Mouse (Mus musculus) layer of hippocampus, adult 6 months (tissue): ENCODE data around the gene Cyp4a31. TPM values are rescaled to one million over a fixed set of nuclear protein-coding genes. Genes with fewer than 3 reads are reported as not detected.

Source experiments
- long read RNA-seq, 2 experiments: library from polyadenylated mRNA; unstranded; transcript quantifications; one replicate each; pipeline ENCODE4 v2.0.0; 2019 to 2020
- polyA plus RNA-seq: library from polyadenylated mRNA; unstranded; fragments of <200 nt; fragmentation: Nextera tagmentation; gene quantifications from 2 replicates; pipeline ENCODE4 v1.2.3, GENCODE M21; 2021

Gene Cyp4a31
- not detected in 2 replicates for polyA plus RNA-seq
- long read RNA-seq, experiment 1, result 0 reads
- long read RNA-seq, experiment 2, result 0 reads

GRCm38 (mm10) chr4:115563401-115563800 is at the start of gene Cyp4a31:
Gene Cyp4a31 (plus strand): TSS chr4:115563649.

GRCm38 (mm10) chr4:115518000-115518399 is 45.4 kb upstream of the Cyp4a31 start, which contains the start of gene Cyp4a10:
Gene Cyp4a10 (plus strand): TSS chr4:115518264.

GRCm38 (mm10) chr4:115600611-115601010 is 37.2 kb downstream of the Cyp4a31 start, which contains the start of gene Cyp4a32:
Gene Cyp4a32 (plus strand): TSS chr4:115600969.

Other genes starting within 250 kb of the Cyp4a31 start
- gene Cyp4a12b, start 152.0 kb upstream of the Cyp4a31 start, polyA plus RNA-seq, result not detected in 2 replicates
- gene Cyp4a30b, start 111.0 kb upstream of the Cyp4a31 start, polyA plus RNA-seq, result not detected in 2 replicates
- gene Cyp4a14, start 67.5 kb upstream of the Cyp4a31 start, polyA plus RNA-seq, result not detected in 2 replicates
- gene Cyp4a10, start 45.4 kb upstream of the Cyp4a31 start, polyA plus RNA-seq, result not detected in 2 replicates
- not detected in 2 replicates for gene Cyp4a32, start 37.3 kb downstream of the Cyp4a31 start, polyA plus RNA-seq
- 0.33 and 0.57 TPM in 2 replicates for gene Cyp4b1, start 84.1 kb downstream of the Cyp4a31 start, polyA plus RNA-seq
- gene Efcab14, start 174.1 kb downstream of the Cyp4a31 start, polyA plus RNA-seq, result 20.8 and 26.9 TPM in 2 replicates
- gene Tex38, start 217.4 kb downstream of the Cyp4a31 start, polyA plus RNA-seq, result not detected in 2 replicates
- gene Atpaf1, start 221.2 kb downstream of the Cyp4a31 start, polyA plus RNA-seq, result 45.2 and 49.5 TPM in 2 replicates